Mouse (Mus musculus) liver, embryonic 14.5 days (tissue): ENCODE measurements around the gene Cdh13. TPM values are rescaled to one million over a fixed set of nuclear protein-coding genes. Genes with fewer than 3 reads are reported as not detected.

Experiments
- ATAC-seq: fragments of 200-750 bp; cut with Nextera tagmentation; 2 replicates; pipeline ENCODE4 v1.8.0; 2017; ENCODE audit warnings: moderate number of reproducible peaks, mild to moderate bottlenecking, moderate library complexity; ENCODE audit not compliant: insufficient read depth
- DNase-seq, 3 experiments: peaks; one replicate each; pipeline ENCODE4 v3.0.0-alpha.2; 2012 to 2013; ENCODE audit warnings: low read depth in 3 of 3, low spot score in 3 of 3
- H3K27ac ChIP-seq: fragments of 300-500 bp; sonication (generic); 2 replicates; pipeline ENCODE4 v1.5.1; 2014; ENCODE audit warnings: moderate library complexity, mild to moderate bottlenecking, control low read depth, inconsistent platforms
- H3K27me3 ChIP-seq: fragments of 300-500 bp; sonication (generic); 2 replicates; pipeline ENCODE4 v1.6.1; 2014; ENCODE audit warnings: mild to moderate bottlenecking, low read length, moderate library complexity; ENCODE audit not compliant: control insufficient read depth, insufficient read depth
- H3K36me3 ChIP-seq: fragments of 300-500 bp; sonication (generic); replicated peaks from 2 replicates; pipeline ENCODE4 v1.6.1; 2014; ENCODE audit warnings: low read depth; ENCODE audit not compliant: control insufficient read depth, insufficient read depth
- H3K4me1 ChIP-seq, 2 experiments: fragments of 200-500 bp in 1 of 2; fragments of 300-500 bp in 1 of 2; sonication (generic) in 1 of 2; replicated peaks; 2 replicates each; pipeline ENCODE4 v1.6.1; 2012 to 2014; ENCODE audit warnings: antibody characterized with exemption in 1 of 2, inconsistent platforms in 1 of 2, low read length in 1 of 2; ENCODE audit not compliant: control insufficient read depth in 2 of 2, insufficient read depth in 2 of 2
- H3K4me2 ChIP-seq: fragments of 300-500 bp; sonication (generic); 2 replicates; pipeline ENCODE4 v1.6.1; 2014; ENCODE audit warnings: low read depth, mild to moderate bottlenecking, control low read depth, moderate library complexity
- H3K4me3 ChIP-seq, 2 experiments: fragments of 200-500 bp in 1 of 2; fragments of 300-500 bp in 1 of 2; sonication (generic) in 1 of 2; 2 replicates each; pipeline ENCODE4 v1.5.1; 2012 to 2014; ENCODE audit warnings: low read depth in 2 of 2, low read length in 2 of 2, mild to moderate bottlenecking in 2 of 2, control low read depth in 1 of 2, inconsistent platforms in 1 of 2, moderate library complexity in 1 of 2; ENCODE audit not compliant: insufficient read depth in 1 of 2
- H3K9ac ChIP-seq: fragments of 300-500 bp; sonication (generic); replicated peaks from 2 replicates; pipeline ENCODE4 v1.6.1; 2014; ENCODE audit warnings: mild to moderate bottlenecking, control low read depth, moderate library complexity
- H3K9me3 ChIP-seq: fragments of 300-500 bp; sonication (generic); 2 replicates; pipeline ENCODE4 v1.6.1; 2016; ENCODE audit warnings: low read length, mixed read lengths; ENCODE audit not compliant: control insufficient read depth
- CTCF ChIP-seq: IDR thresholded peaks from 2 replicates; pipeline ENCODE4 v1.5.1; 2016; ENCODE audit warnings: antibody characterized with exemption, low read depth, control low read depth
- EP300 ChIP-seq: IDR thresholded peaks from 2 replicates; pipeline ENCODE4 v1.6.1; 2016; ENCODE audit warnings: antibody characterized with exemption, low read depth
- WGBS: fragments of 180-500 bp; shearing (Covaris S2); extraction: QIAGEN DNeasy Blood & Tissue Kit; methylation state at CpG from one replicate; pipeline ENCODE4 v1.1.7; 2014; ENCODE audit not compliant: insufficient replicate concordance; 5-methylcytosine and 5-hydroxymethylcytosine counted together
- polyA plus RNA-seq, 2 experiments: library from polyadenylated mRNA; depleted of rRNA in 1 of 2; stranded (reverse) in 1 of 2; unstranded in 1 of 2; fragments of >200 nt; fragmentation: Nextera tagmentation in 1 of 2; extraction: Ambion mirVana in 1 of 2; gene quantifications; 2 replicates each; pipeline versions ENCODE4 v1.2.1 to v1.2.3; 2012 to 2014

Gene Cdh13
- polyA plus RNA-seq, 2 experiments: 0.15 to 0.43 TPM

- Histone ChIP-seq H3K9ac (no peak overlapping the region), H3K27me3 (no peaks in the 10 kb centered on the region), H3K4me1 (no peaks in the 10 kb centered on the region), H3K4me3 (no peak overlapping the region), H3K4me2 (no peak overlapping the region), H3K27ac (no peak overlapping the region), H3K9me3 (no peaks in the 10 kb centered on the region), H3K36me3 (no peaks in the 10 kb centered on the region)
- no peak for TF ChIP-seq EP300
- TF ChIP-seq CTCF: no peak
- DNase-seq (no peak), ATAC-seq (no peak)
- 72% methylated on average over 4 of the region's 4 CpGs for WGBS
These were observed 133.3 kb downstream of the Cdh13 start for GRCm38 (mm10) chr8:118416811-118417355.

DNA sequence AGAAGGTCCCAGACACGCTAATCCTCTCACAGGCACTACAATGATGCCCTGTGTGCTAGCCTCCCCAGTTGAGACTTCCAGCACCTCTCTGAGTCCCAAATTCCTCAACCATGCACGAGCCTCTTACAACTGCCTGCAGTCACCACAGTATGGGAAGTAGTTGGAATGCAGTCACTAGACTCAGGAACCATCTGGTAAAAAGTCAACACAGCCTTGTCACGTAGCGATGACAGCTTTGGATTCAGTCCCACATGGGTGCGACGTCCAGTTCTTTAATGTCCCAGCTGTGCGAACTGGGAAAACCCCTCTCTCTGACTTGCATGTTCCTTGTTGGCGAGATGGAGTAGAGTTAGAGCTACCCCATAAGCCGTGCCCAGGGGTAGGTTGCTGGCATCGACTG, 139.1 kb downstream of the Cdh13 start:
- no peak overlapping the region for H3K4me3 ChIP-seq
- no peak overlapping the region for H3K4me2 ChIP-seq
- DNase-seq: no peak
- TF ChIP-seq EP300 (no peak), CTCF (no peak)
- no peak overlapping the region for H3K27ac ChIP-seq
- H3K9me3 ChIP-seq: no peaks in the 10 kb centered on the region
- H3K27me3 ChIP-seq: no peaks in the 10 kb centered on the region
- H3K9ac ChIP-seq: no peak overlapping the region
- H3K4me1 ChIP-seq: no peaks in the 10 kb centered on the region
- no peak for ATAC-seq
- 63% methylated on average over 10 of the region's 10 CpGs for WGBS
- no peaks in the 10 kb centered on the region for H3K36me3 ChIP-seq

DNA sequence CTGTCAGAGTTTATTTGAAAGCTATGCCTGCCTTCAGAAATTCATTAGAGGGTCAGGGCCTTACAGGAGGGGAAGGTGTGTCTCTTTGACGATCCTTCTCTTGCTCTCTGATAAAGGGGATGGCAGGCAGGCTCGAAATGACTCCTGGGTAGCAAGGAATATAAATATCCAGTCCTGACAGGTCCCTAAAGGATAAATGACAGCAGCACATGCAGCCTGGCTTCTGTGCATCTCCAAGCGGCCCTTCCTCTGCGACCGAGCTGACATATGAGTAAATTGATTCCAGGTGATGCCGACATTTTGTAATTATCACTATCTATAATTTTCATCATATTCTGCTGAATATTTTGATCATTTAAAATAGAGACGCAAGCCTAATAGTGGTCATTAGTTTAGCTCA, 145.4 kb downstream of the Cdh13 start:
- Histone ChIP-seq H3K9ac (no peak overlapping the region), H3K9me3 (no peaks in the 10 kb centered on the region), H3K4me1 (no peaks in the 10 kb centered on the region), H3K4me3 (no peak overlapping the region), H3K27ac (no peak overlapping the region), H3K4me2 (no peak overlapping the region), H3K36me3 (no peaks in the 10 kb centered on the region), H3K27me3 (no peaks in the 10 kb centered on the region)
- DNase-seq (no peak), ATAC-seq (no peak)
- WGBS: 62% methylated on average over 7 of the region's 7 CpGs
- TF ChIP-seq EP300 (no peak), CTCF (no peak)

- Histone ChIP-seq H3K27me3 (no peaks in the 10 kb centered on the region), H3K27ac (no peak overlapping the region), H3K36me3 (no peaks in the 10 kb centered on the region), H3K9me3 (no peaks in the 10 kb centered on the region), H3K4me3 (no peak overlapping the region), H3K9ac (no peak overlapping the region), H3K4me1 (no peaks in the 10 kb centered on the region), H3K4me2 (no peak overlapping the region)
- ATAC-seq: no peak
- DNase-seq: no peak
- 55% methylated on average over 11 of the region's 11 CpGs for WGBS
- TF ChIP-seq CTCF (no peak), EP300 (no peak)
These were observed 148.4 kb downstream of the Cdh13 start for GRCm38 (mm10) chr8:118431731-118432440.

GRCm38 (mm10) chr8:118433553-118434180, 150.1 kb downstream of the Cdh13 start:
- no peak overlapping the region for H3K4me2 ChIP-seq
- no peaks in the 10 kb centered on the region for H3K27me3 ChIP-seq
- DNase-seq (no peak), ATAC-seq (no peak)
- no peaks in the 10 kb centered on the region for H3K9me3 ChIP-seq
- H3K4me1 ChIP-seq: no peaks in the 10 kb centered on the region
- no peaks in the 10 kb centered on the region for H3K36me3 ChIP-seq
- H3K9ac ChIP-seq: no peak overlapping the region
- no peak overlapping the region for H3K4me3 ChIP-seq
- no peak for TF ChIP-seq EP300
- TF ChIP-seq CTCF: no peak
- no peak overlapping the region for H3K27ac ChIP-seq
- 52% methylated on average over 3 of the region's 3 CpGs for WGBS
